Mouse (Mus musculus): ENCODE results near the gene Rrnad1.

Gene Rrnad1

GRCm38 (mm10) chr3:87930078-87930795 is at the start of gene Rrnad1, which contains the start of gene Isg20l2:
Gene Rrnad1, minus strand, starts transcription at chr3:87930717.
Gene Isg20l2, plus strand, starts transcription at chr3:87930314.
- peak; percentile 94 for DNase-seq (ENCODE audit: low spot score)

- DNase-seq (ENCODE audit: low spot score), result no peak
Observed at GRCm38 (mm10) chr3:87980085-87980484, 49.6 kb upstream of the Rrnad1 start.

DNA sequence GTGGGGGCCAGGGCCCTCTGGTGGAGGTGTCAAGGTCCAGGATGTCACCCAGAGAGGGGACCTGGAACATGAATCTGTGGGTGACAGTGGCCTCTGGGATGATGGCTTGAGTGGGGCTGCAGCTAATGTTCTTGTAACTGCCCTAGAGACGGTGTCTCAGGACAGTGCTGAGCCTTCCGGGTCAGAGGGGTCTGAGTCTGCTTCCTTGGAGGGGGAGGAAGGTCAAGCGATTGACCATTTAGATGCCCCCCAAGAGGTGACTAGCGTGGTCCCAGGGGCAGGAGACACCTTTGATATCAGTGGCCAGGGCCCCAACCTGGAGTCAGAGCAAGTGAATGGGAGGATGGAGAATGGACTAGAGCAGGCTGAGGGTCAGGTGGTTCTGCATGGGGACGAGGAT is 49.0 kb upstream of the Rrnad1 start:
- DNase-seq (ENCODE audit: low spot score), result no peak

- no peak for DNase-seq (ENCODE audit: low spot score)
Observed at GRCm38 (mm10) chr3:87974381-87974987, 44.0 kb upstream of the Rrnad1 start.

GRCm38 (mm10) chr3:87973593-87974380 is 43.3 kb upstream of the Rrnad1 start:
- DNase-seq (ENCODE audit: low spot score), result no peak

DNA sequence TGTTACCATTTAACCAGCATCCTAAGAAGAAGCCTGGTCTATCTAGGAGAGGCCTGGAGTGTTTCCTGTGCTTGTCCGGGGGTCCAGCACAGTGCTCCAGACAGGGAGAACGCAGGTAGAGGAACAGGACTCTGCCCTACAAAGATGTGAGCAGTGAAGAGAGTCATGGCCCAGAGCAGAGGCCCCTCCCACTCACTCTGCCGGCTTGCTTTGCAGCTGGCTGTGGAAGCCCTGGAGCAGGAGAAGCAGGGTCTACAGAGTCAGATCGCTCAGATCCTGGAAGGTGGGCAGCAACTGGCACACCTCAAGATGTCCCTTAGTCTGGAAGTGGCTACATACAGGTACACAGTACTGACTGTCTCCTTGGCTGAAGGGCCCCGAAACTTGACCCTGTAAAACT is 42.3 kb upstream of the Rrnad1 start:
- no peak for DNase-seq (ENCODE audit: low spot score)

GRCm38 (mm10) chr3:87972203-87972664 is 41.7 kb upstream of the Rrnad1 start:
- no peak for DNase-seq (ENCODE audit: low spot score)

DNA sequence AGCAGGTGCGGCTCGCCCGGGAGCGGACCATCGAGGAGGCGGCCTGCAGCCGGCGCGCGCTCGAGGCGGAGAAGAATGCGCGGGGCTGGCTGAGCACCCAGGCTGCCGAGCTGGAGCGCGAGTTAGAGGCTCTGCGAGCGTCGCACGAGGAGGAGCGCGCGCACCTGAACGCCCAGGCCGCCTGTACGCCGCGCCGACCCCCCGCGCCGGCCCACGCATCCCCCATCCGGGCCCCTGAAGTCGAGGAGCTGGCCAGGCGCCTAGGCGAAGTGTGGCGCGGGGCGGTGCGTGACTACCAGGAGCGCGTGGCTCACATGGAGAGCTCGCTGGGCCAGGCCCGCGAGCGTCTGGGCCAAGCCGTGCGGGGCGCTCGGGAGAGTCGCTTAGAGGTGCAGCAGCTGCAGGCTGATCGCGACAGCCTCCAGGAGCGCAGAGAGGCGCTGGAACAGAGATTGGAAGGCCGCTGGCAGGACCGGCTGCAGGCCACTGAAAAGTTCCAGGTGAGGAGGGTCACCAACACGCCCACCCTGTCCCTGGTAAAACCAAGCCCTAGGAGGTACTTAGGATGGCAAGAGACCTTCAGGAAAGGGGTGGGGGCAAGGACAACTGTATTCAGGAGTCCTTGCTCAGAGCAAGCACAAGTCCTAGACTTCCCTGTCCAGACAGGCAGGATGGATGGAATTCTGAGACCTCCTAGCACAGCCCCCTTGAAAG is 41.1 kb upstream of the Rrnad1 start:
- DNase-seq (ENCODE audit: low spot score), result no peak

DNA sequence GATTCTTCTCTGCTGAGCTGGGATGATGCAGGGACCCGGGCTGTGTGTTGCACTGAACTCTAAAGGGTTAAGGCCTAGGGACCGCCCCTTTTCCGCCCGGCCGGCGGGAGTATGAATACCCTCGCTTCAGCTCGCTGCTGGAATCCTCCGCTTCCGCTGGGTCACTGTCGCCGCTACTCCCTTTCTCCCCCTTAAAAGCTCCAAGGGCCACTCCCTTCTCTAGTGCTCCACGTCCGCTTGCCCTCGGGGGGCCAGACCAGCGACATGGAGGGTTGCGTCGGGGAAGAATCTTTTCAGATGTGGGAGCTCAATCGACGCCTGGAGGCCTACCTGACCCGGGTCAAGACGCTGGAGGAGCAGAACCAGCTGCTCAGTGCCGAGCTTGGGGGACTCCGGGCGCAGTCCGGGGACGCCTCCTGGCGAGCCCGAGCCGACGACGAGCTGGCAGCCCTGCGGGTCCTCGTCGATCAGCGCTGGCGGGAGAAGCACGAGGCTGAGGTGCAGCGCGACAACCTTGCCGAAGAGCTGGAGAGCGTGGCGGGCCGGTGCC is 40.5 kb upstream of the Rrnad1 start, which contains the start of gene Nes:
Gene Nes, plus strand, starts transcription at position 140 of the 550 bp plus-strand sequence.
- DNase-seq (ENCODE audit: low spot score), result peak; percentile 38

DNA sequence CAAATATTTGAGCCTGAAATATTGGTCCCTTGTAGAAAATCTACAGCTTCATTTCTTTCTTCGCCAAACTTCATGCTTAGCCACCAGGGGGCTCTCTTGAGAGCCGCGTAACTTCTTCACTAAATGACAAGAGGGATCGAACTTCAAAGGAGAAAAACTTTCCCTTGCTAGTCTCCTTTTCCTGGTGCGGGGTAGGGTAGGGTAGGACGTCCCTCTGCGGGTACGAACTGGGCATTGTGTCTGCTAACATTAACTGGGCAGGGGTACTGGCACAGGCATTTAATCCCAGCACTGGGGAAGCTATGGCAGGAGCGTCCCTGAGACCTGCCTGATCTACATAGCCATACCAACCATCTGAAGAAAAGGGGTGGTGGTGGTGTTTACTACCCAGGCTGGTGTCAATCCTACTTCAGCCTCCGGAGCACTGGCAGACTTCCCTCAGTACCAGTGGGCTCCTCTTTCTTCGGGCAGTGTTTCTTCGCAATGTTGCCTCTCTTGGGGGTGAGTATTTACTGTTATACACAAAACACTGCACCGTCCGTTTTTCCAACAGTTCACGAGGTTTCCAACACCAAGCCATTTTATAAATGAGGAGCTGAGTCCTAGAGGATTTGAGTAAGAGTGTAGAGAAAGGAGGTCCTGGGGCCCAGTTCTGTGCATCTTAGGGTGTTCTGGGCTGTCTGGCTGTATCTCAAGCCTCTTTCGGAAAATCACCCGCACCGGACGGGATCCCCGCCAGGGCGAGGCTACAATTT is 39.8 kb upstream of the Rrnad1 start:
- peak; percentile 60 for DNase-seq (ENCODE audit: low spot score)

DNA sequence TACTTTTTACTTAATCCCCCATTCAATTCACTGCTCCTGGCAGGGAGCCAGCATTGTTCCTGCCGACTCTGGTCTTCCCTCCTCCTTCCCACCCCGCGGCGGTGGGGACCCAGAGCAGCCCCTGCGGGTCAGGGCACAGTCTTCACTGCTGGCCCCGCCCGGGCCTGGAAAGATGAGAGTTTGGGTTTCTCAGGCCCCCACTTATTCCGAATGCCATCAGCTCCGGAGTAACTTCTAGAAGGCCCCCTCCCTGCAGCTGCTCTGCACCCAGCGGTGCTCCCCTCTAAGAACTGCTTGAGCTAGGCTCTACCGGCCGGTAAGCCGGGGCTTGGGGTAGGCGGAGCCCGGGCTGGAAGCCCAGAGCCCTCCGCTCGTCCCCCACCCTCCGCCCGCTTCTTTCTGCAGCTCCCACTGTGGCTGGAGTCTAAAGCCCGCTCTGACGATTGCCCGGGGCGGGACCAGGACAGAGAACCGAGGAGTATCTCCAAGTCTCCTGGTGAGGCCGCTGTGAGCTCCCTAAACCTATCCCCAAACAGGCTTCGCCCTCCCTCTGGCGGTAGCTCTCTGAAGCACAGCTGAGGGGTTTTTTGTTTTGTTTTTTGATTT is 30.2 kb upstream of the Rrnad1 start:
- peak; percentile 77 for DNase-seq (ENCODE audit: low spot score)

GRCm38 (mm10) chr3:87960191-87960585 is 29.7 kb upstream of the Rrnad1 start:
- no peak for DNase-seq (ENCODE audit: low spot score)

DNA sequence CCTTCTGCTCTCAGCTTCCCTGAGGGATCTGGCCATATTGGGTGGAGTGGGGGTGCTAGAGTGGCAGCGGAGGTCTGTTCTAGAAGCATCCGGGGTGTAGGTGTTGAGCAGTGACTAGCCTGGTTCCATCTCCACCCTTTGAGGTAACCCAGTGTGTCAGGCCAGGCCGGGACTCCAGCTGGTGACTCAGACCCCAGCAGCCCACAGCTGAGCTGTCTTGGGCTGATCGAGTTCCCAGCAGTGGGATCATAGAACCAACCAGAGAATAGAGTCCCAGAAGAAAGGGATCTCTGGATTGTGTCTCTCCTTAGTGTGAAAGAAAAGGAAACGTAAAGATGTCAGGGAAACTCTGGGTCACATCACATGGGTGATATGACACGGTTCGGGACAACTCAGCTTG is 28.9 kb upstream of the Rrnad1 start:
- no peak for DNase-seq (ENCODE audit: low spot score)

GRCm38 (mm10) chr3:87958967-87959366 is 28.4 kb upstream of the Rrnad1 start:
- no peak for DNase-seq (ENCODE audit: low spot score)

GRCm38 (mm10) chr3:87958476-87958875 is 28.0 kb upstream of the Rrnad1 start:
- no peak for DNase-seq (ENCODE audit: low spot score)

DNA sequence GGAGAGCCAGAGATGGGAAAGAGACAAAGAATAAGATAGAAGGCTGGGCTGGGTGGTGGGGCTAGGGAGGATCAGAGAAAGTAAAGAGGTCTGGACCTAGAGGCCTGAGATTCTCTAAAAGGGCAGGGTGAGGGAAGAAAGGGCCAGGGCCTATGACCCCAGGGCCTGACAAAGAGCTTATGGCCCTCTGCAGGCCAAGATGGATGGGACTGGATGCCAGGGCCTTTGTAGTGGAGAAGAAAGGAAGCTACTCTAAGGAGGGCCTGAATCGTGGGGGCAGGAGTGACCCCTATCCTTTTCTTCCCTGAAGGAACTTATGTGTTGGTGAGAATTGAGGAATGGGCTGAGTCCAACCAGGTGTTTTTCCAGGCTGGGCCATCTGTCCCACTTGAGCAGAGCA is 27.5 kb upstream of the Rrnad1 start:
- no peak for DNase-seq (ENCODE audit: low spot score)

DNA sequence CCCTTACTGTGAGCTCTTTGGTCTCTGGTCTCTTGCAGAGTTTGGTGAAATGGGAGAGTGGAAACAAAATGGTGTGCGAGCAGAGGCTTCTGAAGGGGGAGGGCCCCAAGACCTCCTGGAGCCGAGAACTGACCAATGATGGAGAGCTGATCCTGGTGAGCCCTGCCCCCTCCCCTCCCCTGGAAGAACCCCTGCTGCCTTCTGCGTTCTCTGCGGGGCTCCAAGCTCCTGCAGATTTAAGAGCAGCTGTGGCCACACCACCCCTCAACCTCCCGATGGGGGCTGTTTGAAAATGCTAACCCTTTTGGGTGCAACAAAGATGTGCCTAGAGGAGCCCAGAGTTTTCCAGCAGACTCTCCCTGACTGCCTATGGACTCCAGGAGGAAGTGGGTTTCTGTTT is 21.9 kb upstream of the Rrnad1 start:
- DNase-seq (ENCODE audit: low spot score), result no peak

- DNase-seq (ENCODE audit: low spot score), result no peak
Observed at GRCm38 (mm10) chr3:87951946-87952345, 21.4 kb upstream of the Rrnad1 start.

DNA sequence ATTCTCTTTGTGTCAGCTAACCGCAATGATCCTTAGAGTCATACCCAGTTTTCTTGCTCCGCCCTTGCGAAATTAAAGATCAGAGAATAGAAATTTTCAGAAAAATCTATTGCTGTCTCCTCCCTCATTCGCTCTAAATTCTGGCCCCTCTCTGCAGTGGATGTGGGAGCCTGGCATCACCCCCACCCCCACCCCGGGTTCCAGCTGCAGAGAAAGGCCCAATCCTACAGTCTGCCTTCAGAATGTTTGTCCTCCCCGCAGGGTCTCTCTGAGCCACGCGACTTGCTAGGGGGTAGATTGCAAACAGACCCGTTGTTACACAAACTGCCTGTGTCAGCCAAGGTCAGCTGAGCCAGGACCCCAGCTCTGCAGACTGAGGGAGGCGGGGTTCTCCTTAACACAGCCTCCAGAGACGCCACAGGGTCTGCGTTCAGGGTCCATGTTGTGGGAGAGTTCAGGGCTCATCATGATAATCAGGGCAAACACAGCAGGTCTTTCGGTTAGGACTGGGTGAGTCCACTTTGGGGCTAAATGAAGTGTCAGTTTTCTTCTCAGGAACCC is 19.5 kb upstream of the Rrnad1 start:
- DNase-seq (ENCODE audit: low spot score), result no peak

- DNase-seq (ENCODE audit: low spot score), result no peak
Observed at GRCm38 (mm10) chr3:87949266-87949954, 18.9 kb upstream of the Rrnad1 start.

Data from urinary bladder, postnatal 25 days (tissue).